Mouse (Mus musculus) cerebellum, adult 2 months (tissue): ENCODE measurements around the gene Arih1. TPM values are rescaled to one million over a fixed set of nuclear protein-coding genes. Genes with fewer than 3 reads are reported as not detected.

Source experiments
- DNase-seq, 2 experiments: peaks; one replicate each; pipeline ENCODE4 v3.0.0; 2021
- H3K27ac ChIP-seq: fragments of 200-500 bp; 2 replicates; pipeline ENCODE4 v1.5.1; 2012; ENCODE audit warnings: low read length, control low read depth, inconsistent platforms; ENCODE audit not compliant: insufficient read depth
- H3K27me3 ChIP-seq: fragments of 200-500 bp; 2 replicates; pipeline ENCODE4 v1.6.1; 2012; ENCODE audit warnings: inconsistent platforms, mild to moderate bottlenecking, low read length, moderate library complexity; ENCODE audit not compliant: control insufficient read depth, insufficient read depth
- H3K4me1 ChIP-seq: fragments of 200-500 bp; 2 replicates; pipeline ENCODE4 v1.6.1; 2011; ENCODE audit warnings: low read length; ENCODE audit not compliant: control insufficient read depth, insufficient read depth
- H3K4me3 ChIP-seq: fragments of 200-500 bp; replicated peaks from 2 replicates; pipeline ENCODE3; 2011; ENCODE audit warnings: mild to moderate bottlenecking, low read depth, low read length, control low read depth; ENCODE audit not compliant: insufficient read depth
- CTCF ChIP-seq: fragments of 200-500 bp; IDR thresholded peaks from 2 replicates; pipeline ENCODE4 v1.5.1; 2011; ENCODE audit warnings: low read depth, mild to moderate bottlenecking, control low read depth, low read length, moderate library complexity, borderline replicate concordance; ENCODE audit not compliant: insufficient read depth
- POLR2A ChIP-seq: fragments of 200-500 bp; IDR thresholded peaks from 2 replicates; pipeline ENCODE4 v1.6.1; 2011; ENCODE audit warnings: low read length, control low read depth, borderline replicate concordance; ENCODE audit not compliant: insufficient read depth
- WGBS: fragments of 180-500 bp; shearing (Covaris S2); methylation state at CpG from one replicate; pipeline ENCODE4 v1.1.7; 2018; 5-methylcytosine and 5-hydroxymethylcytosine counted together
- polyA plus RNA-seq: library from polyadenylated mRNA; depleted of rRNA; stranded (reverse); fragments of >200 nt; gene quantifications from 2 replicates; pipeline ENCODE4 v1.2.3, GENCODE M21; 2012

Gene Arih1
- polyA plus RNA-seq, 1 experiment, result 57.2 TPM

- Histone ChIP-seq H3K4me1 (no peaks in the 10 kb centered on the region), H3K27ac (no peak overlapping the region), H3K4me3 (no peak overlapping the region), H3K27me3 (no peaks in the 10 kb centered on the region)
- no peak for DNase-seq
- TF ChIP-seq CTCF, result no peak
- TF ChIP-seq POLR2A, result no peak
- WGBS, result 88% methylated on average over 2 of the region's 2 CpGs
Measured at GRCm38 (mm10) chr9:59519396-59519795, 33.0 kb upstream of the Arih1 start.

GRCm38 (mm10) chr9:59518976-59519375 is 32.6 kb upstream of the Arih1 start:
- peak; percentile 44 to 53 for DNase-seq
- 34% methylated on average over 5 of the region's 5 CpGs for WGBS
- no peaks in the 10 kb centered on the region for H3K4me1 ChIP-seq

GRCm38 (mm10) chr9:59517127-59517526 is 30.7 kb upstream of the Arih1 start:
- no peak for DNase-seq
- no peak overlapping the region for H3K4me3 ChIP-seq
- 60% methylated on average over 7 of the region's 7 CpGs for WGBS
- TF ChIP-seq CTCF (no peak), POLR2A (no peak)
- H3K27ac ChIP-seq, result no peak overlapping the region
- no peaks in the 10 kb centered on the region for H3K27me3 ChIP-seq
- H3K4me1 ChIP-seq, result no peaks in the 10 kb centered on the region

More at GRCm38 (mm10) chr9:59518976-59519375, 32.6 kb upstream of the Arih1 start:
- H3K27me3 ChIP-seq, result no peaks in the 10 kb centered on the region
- TF ChIP-seq POLR2A (no peak), CTCF (no peak)
- no peak overlapping the region for H3K27ac ChIP-seq
- H3K4me3 ChIP-seq, result no peak overlapping the region

- TF ChIP-seq CTCF, result no peak
- TF ChIP-seq POLR2A, result no peak
- 79% methylated on average over 3 of the region's 3 CpGs for WGBS
- DNase-seq, result no peak
- no peak overlapping the region for H3K4me3 ChIP-seq
- no peaks in the 10 kb centered on the region for H3K27me3 ChIP-seq
- no peaks in the 10 kb centered on the region for H3K4me1 ChIP-seq
- no peak overlapping the region for H3K27ac ChIP-seq
Measured at GRCm38 (mm10) chr9:59515069-59515468, 28.7 kb upstream of the Arih1 start.

- 70% methylated on average over 4 of the region's 4 CpGs for WGBS
- DNase-seq, result no peak
- no peak overlapping the region for H3K27ac ChIP-seq
- H3K4me3 ChIP-seq, result no peak overlapping the region
- H3K27me3 ChIP-seq, result no peaks in the 10 kb centered on the region
- no peaks in the 10 kb centered on the region for H3K4me1 ChIP-seq
- TF ChIP-seq CTCF (no peak), POLR2A (no peak)
Measured at GRCm38 (mm10) chr9:59512381-59512780, 26.0 kb upstream of the Arih1 start.

GRCm38 (mm10) chr9:59508146-59508545 is 21.7 kb upstream of the Arih1 start:
- no peak overlapping the region for H3K27ac ChIP-seq
- DNase-seq, result no peak
- no peak overlapping the region for H3K4me3 ChIP-seq
- WGBS, result 70% methylated on average over 1 of the region's 1 CpGs
- H3K4me1 ChIP-seq, result no peaks in the 10 kb centered on the region
- no peak for TF ChIP-seq POLR2A
- TF ChIP-seq CTCF, result no peak
- H3K27me3 ChIP-seq, result no peaks in the 10 kb centered on the region

GRCm38 (mm10) chr9:59487331-59487730 is 913 bp upstream of the Arih1 start:
- TF ChIP-seq POLR2A, result no peak
- TF ChIP-seq CTCF, result no peak
- DNase-seq, result no peak
- no peaks in the 10 kb centered on the region for H3K27me3 ChIP-seq
- H3K4me1 ChIP-seq, result no peaks in the 10 kb centered on the region; the same call in 1 of the 2 replicates
- peak overlapping the region; percentile 80; the same call in 1 of the 2 replicates for H3K27ac ChIP-seq
- H3K4me3 ChIP-seq, result peak overlapping the region; percentile 69

- TF ChIP-seq POLR2A (no peak), CTCF (no peak)
- Histone ChIP-seq H3K27ac (peak overlapping the region; percentile 67), H3K27me3 (no peaks in the 10 kb centered on the region), H3K4me3 (peak overlapping the region; percentile 69), H3K4me1 (no peaks in the 10 kb centered on the region; the same call in 1 of the 2 replicates)
- no peak for DNase-seq
- WGBS, result under 1% methylated on average over 68 of the region's 71 CpGs
Measured at GRCm38 (mm10) chr9:59486076-59486518, 321 bp downstream of the Arih1 start.
